Mouse (Mus musculus): Measurements from ENCODE around the gene Pdyn. TPM values are rescaled to one million over a fixed set of nuclear protein-coding genes. Genes with fewer than 3 reads are reported as not detected.

Gene Pdyn
- total RNA-seq, 2 experiments from 2014 or later = not detected

DNA sequence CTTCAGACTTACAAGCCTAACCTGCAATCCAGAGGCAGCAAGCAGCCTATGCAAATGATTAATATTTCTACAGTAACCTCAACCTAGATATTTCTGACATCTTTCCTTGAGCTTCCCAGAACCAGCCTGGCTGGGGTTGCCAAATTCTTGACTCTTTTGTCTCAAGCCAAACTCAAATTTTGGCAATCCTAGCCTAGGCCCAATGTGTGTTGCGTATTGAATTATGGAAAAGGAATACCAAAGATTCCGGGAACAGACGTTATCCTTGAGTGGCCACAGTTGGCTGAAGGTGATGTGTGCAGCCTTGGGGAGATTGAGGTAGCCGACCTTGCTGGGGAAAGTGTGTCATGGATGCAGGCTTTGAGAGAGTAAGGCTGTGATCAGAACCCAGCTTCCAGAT is 40.8 kb downstream of the Pdyn start:
- DNase-seq = no peak
- intact Hi-C loops (cut with DNase I) = no loop called here

DNA sequence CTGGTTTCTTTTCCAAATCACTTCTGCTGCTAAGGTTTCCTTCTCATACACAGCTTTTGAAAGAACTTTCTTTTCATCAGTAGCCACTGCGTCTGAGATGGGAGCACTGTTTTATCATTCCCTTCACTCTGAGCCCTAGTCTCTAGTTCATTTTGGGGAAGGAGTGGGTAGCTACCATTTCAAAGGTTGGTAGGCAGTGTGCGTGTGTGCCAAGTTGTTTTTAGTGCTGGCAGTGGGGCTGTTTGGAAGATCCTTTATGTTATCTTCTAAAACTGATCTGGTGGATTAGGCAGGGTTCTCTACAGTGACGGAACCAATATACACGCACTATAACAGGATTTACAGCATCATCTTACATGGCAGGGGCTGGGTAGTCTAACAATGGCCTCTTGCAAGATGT is 44.6 kb downstream of the Pdyn start:
- intact Hi-C loops (cut with DNase I) = loop anchor here (2.0 kb wide), 1 partner anchor 60 kb away; no protein-coding TSS in a partner anchor
- DNase-seq = no peak

DNA sequence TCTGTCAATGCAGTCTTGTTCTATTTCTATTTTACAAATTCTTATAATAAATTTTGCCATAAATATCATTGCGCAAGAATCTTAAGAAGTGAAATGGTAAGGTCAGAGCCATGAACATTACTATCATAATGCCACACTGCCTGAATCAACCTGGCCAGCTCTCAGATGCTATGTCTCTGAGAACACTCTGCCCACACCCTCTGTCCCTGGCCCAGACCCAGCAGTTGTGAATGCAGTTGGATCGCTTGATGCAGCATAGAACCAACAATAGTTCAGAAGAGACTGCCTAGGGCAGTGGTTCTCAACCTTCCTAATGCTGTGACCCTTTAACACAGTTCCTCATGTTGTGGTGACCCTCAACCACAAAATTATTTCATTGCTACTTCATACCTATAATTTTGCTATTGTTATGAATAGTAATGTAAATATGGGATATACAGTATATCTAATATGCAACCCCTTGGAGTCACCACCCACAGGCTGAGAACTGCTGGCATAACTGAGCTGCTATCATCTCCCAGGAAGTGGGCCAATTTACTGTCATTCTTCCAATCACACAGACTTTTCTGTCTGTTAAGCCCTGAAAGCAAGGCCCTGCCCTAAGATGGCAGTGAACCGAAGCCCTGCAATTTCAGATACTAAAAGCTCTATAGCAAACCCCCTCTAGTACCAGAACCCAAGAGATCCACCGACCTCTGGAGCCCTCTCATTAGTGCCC is 45.3 kb downstream of the Pdyn start:
- DNase-seq = no peak
- intact Hi-C loops (cut with DNase I) = loop anchor here (2.0 kb wide), 1 partner anchor 60 kb away; no protein-coding TSS in a partner anchor

DNA sequence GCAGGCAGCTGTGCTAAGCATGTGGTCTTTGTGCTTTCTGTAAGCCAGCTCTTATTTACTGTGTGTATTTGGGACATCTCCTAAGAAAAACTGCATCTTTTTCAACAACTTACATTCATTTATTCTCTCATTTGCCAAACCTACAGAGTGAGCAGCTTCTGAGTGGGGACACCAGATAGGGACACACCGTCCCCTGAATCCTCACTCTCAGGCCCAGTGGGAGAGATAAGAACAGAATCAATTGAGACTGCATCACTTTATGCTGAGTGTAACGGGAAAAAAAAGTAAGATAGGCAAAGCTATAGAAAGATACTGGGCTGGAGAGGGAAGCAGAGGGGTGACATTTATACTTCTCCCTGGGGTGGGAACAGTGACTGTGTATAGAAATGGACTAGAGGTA is 46.0 kb downstream of the Pdyn start:
- DNase-seq = no peak
- intact Hi-C loops (cut with DNase I) = loop anchor here (2.0 kb wide), 1 partner anchor 59 kb away; no protein-coding TSS in a partner anchor

DNA sequence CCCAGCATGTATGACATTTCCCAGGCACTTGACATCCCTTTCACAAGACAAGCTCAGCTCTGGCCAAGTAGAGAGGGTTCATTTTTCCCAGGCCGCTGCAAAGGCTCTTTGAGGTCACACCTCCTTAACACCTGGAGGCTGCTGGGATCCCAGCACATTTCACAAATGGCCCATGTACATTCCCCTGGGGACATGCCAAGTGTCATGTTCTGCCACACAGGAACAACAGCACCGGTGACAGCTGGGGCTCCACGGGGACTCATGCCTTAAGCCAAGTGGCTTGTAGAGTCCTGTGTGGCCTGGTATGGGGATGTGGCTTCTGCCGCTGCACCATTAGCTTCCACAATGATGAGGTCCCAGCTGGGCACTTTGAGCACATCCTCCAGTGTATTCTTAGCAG is 47.0 kb downstream of the Pdyn start:
- no peak for DNase-seq
- intact Hi-C loops (cut with DNase I) = no loop called here

Other genes starting within 250 kb of the Pdyn start
- gene F830045P16Rik, start 163.2 kb downstream of the Pdyn start, total RNA-seq (2021) = under 1 TPM; 0.14 to 0.19 TPM
- 10 to 100 TPM; 27.0 to 32.2 TPM for gene Sirpa, start 107.0 kb downstream of the Pdyn start, total RNA-seq (2021)
- 10 to 100 TPM; 16.6 to 20.9 TPM for gene Stk35, start 100.7 kb upstream of the Pdyn start, total RNA-seq (2021)

Measured in heart, postnatal 36 days (tissue).